Mouse (Mus musculus): ENCODE results near the gene Nup153.

The Nup153 gene

DNA sequence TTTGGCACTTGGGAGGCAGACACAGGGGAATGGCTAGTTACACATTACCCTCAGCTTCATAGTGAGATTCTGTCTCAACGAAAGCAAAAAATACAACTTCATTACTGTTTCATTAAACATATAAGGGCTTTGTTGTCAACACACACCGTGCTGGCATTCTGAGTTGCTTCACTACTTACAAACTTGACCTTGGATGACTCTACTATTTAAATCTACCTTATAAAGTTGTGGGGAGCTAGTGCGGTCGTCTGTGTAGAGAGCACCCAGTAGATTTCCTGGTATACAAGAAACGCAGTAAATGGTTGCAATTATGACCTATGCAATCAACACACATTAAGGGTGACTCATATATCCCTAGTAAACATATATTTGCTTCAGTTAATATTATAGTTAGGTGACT, 671 bp upstream of the Nup153 start:
- DNase-seq (ENCODE audit: low spot score) = no peak

DNA sequence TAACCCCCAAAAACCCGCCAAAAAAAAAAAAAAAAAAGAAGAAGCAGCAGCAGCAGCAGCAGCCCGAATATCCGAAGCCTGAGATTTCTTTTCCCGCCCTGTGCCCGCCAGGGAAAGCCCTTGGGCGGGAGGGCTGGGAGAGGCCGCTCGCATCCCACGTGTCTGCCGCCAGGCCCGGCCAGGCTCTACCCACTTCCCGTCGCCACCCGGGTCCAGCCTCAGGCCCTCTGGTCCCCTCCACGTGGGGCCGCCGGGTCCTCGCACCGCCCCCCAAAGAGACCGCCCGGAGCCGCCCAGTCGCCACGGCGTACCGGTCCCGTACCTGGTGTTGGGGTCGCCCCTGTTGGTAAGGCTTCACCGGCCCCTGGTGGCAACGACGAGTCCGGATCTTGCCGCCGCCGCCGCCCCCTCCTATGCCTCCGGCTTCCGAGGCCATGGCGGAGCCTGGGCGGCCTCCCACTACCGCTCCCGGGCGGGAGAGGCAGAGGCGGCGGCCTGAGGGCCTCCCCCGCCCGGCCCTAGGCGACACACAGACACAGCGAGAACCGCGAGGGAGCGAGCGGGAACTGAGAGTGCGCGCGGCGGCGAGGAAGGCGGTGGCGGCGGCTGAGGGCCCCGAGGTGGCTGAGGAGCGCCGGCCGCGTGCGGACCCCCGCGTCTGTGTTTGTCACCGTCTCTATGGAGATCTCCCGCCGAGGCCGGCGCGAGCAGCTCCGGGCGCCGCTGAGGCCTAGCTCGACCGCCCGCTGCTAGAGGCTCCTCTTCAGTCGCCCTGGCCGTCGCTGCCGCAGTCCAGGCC, 503 bp downstream of the Nup153 start:
- DNase-seq (ENCODE audit: low spot score) = peak; percentile 71

DNA sequence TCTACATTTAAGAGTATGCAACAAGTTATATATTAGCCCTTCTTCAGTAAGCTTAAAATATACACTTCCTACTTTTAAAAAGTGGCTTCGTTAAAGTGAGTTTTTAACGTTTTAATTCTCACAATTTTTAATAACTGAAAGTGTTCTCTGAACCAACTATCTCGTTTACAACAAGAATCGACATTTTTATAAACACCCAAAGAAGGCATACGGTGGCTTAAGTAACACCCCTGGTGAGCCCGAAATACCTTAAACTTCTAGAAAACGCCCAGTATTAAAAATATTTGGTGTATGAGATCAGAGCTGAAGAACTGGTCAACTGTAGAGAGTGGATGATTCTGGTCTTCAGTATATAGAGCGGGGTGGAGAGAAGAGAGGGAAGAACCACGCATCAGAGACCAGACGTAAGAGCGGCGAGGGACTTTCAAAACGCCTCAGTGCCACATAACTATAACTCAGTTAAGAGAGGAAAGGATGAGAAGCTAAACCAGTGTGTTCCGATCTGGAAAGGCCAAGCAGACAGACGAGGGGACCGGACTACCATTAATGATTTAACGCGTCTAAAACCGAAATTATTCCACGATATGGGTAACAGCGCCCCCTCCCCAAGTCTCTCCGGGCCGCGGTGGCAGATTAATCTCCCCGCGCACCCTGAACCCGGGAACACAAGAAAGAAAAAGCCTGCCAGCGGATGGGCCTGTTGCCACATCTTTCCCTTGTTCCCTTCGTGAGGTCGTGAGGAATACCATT, 1.3 kb downstream of the Nup153 start:
- no peak for DNase-seq (ENCODE audit: low spot score)

DNA sequence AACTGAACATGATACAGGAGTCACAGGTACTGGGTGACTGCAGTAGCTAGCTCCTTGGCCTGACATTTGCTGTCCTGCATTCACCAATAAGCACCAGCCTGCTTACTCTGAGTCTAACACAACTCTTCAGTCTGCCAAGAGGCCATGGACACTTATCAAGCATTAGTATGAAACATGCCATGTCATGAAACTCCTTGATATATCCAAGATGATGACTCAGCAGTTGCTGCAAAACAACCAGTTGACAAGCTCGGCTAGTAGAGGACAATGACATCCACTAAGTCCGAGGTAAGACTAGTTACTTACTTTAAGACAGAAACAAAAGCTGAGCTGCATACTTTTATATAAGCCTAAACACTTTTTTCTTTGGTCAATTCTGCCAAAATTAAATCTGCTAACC, 2.5 kb downstream of the Nup153 start:
- peak; percentile 34 for DNase-seq (ENCODE audit: low spot score)

DNA sequence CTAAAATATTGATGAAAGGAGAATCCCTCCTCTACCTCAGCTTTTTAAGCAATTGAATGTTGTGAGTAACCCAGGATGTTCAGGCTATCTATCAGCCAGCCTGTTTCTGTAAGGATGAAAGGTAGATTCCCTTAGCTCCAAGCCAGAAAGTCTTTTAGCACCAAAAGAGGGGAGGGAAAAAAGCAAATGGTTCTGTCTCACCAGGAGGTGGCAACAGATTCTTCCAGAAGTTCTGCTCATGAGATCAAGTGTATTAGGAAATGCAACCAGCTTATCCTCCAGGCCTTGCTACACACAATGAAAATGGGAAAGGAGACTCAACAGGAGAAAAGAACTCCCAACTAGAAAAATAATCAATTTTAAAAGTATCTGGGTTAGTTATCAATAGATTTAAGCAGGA, 3.4 kb downstream of the Nup153 start:
- DNase-seq (ENCODE audit: low spot score) = no peak

DNA sequence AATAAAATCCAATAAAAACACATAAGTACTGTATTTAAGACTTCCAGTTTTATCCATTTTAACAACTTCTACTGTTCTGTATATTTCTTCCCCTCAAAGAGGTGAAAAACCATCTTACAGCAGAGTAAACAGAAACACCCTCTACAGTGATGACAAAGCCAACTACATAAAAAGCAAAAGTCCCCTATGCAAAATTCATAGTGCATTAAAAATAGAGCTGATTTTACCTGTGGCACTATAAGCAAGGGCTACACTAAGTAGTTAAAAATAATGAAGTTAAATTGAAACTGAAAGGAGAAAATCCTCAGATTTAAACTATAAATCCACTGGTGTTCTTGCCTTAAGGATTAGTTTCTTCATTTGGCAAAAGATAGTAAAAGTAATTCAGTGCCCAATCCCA, 6.7 kb downstream of the Nup153 start:
- DNase-seq (ENCODE audit: low spot score) = no peak

DNA sequence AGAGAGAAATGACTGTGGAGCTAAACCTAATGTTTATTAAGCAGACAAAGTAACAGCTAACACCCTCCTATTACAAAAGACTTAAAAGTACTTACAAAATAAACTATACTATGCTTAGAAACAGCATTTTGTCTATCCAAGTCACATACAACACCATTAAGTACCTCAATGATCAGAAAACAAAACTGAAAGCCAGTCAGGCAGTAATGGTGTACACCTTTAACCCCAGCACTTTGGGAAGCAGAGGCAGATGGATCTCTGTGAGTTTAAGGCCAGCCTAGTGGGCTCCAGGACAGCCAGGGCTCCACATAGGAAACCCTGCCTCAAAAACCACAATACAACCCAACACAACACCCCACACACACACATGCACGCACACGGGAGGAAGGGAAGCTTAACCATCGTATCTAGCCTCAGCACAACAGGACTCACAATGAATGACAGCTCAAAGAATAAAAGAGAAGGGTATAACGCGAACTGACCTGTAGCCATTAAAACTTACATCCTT, 8.8 kb downstream of the Nup153 start:
- DNase-seq (ENCODE audit: low spot score) = no peak

DNA sequence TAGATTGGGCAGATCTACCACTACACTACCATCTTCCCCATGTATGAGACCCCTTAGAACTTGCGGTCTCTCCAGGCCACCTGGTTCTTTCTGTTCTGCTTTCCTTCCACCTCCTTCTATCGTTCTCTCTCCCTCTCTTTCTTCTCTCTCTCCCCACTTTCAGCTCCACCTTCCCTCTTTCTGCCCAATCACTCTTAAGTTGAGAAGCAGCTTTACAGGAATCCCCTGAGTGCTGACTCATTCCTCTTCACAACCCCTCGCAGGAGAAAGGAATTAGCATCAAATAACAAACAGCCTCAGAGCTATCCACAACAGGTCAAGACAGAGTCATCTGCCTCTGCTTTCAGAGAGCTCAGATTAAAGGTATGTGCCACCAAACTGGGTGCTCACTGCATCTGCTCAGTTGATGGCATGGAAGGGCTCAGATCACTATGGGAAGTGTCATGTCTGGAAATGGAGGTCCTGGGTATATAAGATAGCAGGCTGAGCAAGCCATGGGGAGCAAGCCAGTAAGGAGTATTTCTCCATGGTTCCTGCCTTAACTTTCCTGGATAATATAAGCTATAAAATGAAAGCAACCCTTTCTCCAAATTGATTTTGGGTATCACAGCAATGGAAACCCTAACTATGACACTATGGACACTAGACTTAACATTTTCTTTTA, 11.6 kb downstream of the Nup153 start:
- DNase-seq (ENCODE audit: low spot score) = no peak

DNA sequence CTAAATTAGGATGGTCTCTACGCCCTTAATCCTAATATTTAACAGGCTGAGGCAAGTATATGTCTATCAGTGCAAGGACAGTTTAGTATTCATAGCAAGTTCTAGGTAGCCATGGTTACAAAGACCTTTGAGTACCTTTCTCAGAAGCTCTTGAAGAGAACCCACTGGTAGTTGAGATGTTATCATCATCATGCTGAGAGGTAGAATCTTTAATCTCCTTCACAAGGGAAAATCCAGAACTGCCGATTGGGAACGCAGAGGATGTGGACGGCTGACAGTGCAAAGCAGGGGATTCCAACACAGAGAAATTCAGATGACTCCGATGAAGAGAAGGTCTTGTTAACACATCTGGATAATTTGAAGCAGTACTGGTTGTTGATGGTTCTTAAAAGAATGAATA, 14.3 kb downstream of the Nup153 start:
- DNase-seq (ENCODE audit: low spot score) = no peak

DNA sequence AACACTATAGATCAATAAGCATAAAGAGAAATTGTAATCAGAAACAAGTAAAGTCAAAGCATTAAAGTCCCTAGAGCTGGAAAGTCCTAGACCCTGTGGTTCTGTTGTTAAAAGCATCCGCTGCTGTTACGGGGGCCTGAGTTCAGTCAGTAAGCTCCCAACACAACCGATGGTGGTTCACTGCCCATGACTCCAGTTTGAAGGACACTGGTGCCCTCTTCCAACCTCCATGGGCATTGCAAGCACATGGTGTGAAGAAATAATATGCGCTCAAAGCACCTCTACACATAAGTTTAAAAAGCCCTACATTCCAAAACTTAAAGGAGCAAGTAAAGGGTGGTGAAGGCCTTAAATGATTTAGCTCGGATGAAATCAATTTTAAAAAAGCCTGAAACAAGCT, 24.6 kb downstream of the Nup153 start:
- no peak for DNase-seq (ENCODE audit: low spot score)

DNA sequence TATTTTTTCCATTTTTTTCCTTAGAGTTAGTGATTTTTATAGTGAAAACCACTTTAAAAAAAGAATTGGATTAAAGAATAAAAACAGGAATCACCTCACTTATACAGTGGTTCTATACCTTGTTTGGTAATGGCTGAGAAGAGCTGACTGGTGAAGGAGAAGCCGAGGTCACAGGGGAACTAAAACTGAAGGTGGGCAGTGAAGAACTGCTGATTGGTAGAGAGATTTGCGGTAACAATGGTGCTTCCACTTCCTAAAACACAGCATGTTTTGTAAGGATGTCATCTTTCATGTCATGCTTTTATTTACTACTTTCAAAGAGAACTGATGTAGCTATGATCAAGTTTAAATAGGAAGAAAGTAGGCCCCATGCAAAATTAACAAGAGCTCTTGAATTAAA, 26.3 kb downstream of the Nup153 start:
- DNase-seq (ENCODE audit: low spot score) = no peak

DNA sequence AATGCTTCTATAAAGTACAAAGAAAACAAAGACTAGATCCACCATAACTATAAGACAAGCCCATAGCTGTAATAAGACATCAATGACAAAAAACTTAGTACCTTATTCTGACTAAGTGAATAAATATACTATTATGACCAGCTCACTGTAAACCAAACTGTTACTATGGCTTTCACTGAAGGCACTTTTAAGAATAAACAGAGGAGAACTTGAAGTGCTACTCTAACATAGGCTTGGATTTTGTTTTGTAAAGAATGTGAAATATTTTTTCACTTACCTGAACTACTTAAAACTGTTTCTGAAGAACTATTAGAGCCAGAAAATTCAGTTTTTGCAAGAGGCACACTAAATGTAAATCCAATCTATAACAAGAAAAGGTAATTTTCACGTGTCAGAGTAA, 28.4 kb downstream of the Nup153 start:
- no peak for DNase-seq (ENCODE audit: low spot score)

DNA sequence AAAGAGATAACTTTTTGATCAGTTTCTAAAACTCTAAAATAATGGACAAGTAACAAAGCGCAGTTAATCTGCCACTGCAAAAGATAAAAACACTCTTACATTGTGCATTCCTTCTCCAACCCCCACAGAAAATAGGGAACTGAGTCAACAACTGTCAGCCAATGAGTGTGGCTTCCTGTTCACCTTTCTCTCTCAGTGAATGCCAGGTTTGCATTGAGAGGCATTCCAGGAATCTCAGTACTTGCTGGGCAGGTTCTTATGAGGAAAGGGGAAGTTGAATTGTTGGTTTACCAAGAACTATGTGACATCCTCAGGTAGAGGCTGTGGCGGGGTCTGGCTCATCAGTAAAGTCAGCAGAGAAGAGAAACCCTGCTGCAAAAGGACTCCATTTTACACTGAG, 31.0 kb downstream of the Nup153 start:
- no peak for DNase-seq (ENCODE audit: low spot score)

DNA sequence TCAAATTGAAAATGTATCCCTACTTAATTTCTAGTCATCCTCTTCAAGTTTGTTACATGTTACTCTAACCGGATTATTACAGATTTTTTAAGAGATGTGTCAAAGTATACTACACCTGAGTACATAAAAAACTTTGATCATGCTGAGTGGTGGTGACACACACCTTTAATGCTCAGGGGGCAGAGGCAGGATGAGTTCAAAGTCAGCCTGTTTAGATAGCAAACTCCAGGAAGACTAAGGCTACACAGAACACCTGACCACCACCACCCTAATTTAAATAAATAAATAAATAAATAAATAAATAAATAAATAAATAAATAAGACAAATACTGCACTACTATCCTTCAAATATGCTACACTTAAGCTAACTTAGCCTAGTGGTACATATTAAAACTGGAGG, 31.8 kb downstream of the Nup153 start:
- DNase-seq (ENCODE audit: low spot score) = no peak

DNA sequence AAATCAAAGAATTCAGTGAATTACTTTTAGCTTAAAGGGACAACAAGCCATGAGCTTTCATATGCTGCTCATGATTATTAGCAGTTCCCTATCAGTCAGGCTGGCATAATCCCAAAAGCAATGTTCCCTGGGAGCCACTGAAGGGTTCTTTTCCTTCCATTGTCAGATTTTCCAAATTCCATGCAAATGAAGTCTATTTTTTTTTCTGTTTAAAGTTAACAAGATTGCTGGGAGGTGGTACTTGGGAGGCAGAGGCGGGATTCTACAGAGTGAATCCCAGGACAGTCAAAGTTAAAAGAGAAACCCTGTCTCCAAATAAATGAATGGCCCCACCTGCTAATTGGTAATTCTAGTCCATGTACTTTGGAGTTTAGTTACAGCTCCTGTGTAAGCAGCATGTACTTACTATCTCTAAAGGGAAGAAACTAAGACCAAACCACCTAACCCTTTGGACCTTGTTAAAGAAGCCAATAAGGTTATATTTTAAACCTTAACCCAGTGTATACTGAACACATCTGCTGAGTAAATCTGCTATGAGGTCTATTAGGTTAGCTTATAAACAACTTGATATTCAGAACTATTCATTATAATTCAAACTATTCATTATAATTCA, 32.3 kb downstream of the Nup153 start:
- no peak for DNase-seq (ENCODE audit: low spot score)

DNA sequence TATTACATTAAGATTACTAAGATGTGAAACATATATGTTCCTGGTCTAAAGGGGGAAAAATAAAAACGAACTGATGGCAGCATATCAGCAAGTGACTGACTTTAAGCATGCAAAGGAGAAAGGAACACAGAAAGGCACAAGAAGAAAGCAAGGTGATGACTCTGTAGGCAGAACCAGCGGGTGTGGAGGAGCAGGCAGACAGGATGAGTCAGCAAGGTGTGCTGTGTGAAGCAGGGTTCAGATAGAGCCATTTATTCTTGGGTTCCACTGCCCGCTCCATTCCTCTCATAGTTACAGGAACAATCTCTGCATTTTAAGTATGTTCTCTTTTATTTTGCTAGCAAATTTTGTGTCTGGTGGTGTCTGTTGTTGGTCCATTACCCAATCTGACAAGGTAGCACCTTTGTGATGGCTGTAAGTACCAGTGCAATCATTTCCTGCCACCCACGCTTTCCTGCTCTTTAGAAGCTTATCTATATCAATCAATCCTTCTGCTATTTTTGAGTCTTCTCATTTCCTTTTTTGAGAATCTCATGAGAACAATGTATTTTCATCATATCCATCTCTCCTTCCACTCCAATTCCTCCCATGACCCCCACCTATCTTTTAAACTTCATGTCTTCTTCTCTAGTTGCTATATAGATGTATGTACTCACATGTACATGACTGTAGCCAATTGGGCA, 37.0 kb downstream of the Nup153 start:
- DNase-seq (ENCODE audit: low spot score) = peak; percentile 13

DNA sequence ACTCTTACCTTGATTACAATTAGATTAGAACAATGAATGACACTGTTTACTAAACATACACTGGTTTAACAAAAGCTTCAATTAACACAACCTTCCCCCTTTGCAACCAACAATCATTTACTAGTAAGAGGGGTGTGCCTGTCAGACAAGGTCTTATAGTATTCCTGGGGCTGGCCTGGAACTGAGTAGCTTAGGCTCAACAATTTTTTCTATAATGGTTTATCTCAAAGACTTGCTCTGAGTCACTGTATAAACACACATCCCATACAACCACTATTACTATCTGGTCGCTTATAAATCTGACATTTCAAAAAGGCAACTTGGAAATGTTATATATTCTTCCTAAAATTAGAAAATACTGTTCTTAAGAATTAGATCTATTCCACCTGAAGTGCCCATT, 44.4 kb downstream of the Nup153 start:
- no peak for DNase-seq (ENCODE audit: low spot score)

DNA sequence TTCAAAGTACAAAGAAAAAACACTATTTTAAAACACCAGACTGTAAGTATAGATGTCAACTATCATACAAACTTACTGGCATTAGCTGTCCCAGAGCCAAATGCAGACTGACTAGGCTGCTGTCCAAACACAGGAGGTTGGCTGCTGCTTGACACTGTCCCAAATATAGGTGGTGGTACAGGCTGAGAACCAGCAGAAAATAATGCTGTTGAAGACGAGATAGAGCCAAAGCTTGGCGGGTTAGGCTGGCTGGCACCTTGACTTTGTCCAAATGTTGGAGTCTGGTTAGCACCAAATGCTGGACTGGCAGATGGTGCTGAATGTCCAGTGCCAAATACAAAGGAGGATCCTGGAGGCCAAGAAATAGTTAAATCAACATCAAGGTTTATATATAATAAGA, 44.8 kb downstream of the Nup153 start:
- DNase-seq (ENCODE audit: low spot score) = no peak

DNA sequence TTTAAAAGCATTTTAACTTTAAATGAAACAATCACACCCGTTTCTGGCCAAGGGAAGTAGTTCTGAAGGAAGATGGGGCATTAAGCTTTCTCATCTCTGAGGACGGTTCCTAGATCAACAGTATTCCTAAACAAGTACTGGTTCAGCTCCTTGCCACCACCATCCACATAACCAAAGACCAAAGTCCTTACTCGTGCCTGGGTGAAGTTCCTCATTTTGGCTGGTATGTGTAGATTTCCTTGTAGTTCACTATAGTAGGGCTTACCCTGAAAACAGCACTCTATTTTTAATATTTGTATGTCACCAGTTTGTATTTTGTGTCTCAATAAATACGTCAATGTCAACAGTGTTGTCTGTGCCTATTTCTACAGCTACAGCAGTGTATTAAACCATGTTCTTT, 50.0 kb downstream of the Nup153 start:
- no peak for DNase-seq (ENCODE audit: low spot score)

DNA sequence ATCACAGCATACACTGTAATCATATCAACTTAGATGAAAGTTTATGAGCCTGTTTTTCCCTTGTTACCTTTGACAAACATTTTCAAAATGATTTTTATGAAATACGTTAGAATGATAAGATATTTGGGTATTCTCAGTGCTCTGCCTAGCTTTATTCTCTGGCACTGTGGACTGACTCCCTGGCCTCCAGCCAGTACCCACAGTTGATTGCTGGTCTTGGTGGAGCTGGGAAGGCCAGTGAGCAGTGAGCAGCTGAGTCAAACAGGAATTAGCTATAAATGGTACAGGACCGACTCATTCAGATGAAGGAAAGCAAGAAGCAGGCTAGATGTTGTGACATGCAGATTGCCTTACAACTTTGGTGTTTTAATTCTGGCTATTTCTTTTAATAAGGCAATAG, 53.1 kb downstream of the Nup153 start:
- no peak for DNase-seq (ENCODE audit: low spot score)

DNA sequence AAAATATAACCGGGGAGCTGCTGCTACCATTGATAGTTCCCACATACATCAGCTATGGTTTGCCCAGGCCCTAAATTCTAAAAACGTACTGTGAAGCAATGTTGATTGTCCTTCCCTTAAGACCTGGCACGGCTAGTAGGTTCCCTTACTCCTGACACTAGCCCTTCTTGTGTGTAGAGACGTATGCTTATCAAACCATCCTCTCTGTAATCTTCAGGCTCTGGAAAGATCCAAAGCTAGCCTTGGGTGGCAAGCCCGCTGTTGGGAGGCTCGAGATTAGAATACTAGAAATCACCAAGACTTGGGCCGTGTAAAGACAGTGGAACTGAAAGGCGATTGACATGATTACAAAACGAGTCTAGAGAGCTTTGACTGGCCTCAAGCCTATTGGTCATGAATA, 57.2 kb downstream of the Nup153 start:
- peak; percentile 5 for DNase-seq (ENCODE audit: low spot score)
